ENCODE assay signal across 14 mouse cellular contexts in the genomic region with DNA sequence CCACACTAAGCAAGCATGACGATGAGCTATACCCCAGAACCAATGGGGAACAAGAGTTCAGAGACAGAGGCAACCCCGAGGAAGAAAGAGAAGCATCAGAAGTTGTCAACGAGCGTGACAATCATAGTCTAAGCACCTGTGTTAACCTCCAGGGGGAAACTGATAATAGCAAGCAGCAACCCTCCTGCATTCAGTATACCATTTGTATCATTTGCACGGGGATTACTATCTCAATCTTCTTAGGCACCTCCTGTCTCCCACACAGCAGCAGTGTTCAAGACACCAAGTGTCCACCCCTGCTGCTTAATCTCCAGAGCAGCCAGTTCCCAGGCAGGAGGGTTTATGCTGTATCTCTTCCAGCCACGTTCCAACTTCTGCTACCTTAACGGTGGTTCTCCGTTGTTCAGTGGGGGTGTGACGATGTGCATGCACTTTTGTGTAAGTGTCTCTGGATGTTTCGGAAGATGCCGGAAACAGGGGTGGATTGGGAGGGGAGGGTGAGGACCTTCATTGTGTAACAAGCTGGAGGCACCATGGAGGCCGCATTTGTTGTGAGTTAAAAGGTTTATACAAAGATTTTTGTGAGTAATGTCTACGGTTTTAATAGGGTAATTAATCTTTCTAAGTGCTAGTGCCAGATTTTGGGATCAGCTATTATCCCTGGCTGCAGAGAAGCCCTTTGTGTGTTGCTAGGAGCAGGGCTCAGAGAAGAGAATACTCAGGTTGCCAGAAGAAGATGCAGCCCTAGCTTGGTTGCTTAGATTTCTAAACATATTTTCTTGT.
DNase-seq lines count a peak whose midpoint lies in the region; ATAC-seq and TF ChIP-seq lines count a peak whose summit lies in the region.
"Had no signal": no experiment of that assay in that cellular context is flagged by ENCODE, and none has a peak within 500 bp of the region (broad histone marks: within the 10 kb centered on the region; RNA-seq: fewer than 3 reads in every experiment).

No protein-coding gene starts in this region.

- H3K4me3 ChIP-seq in forebrain, embryonic 12.5 days (replicated peaks): no peak overlapping the region
- no peak overlapping the region for H3K4me3 ChIP-seq in forebrain, embryonic 11.5 days (ENCODE audit: low read depth, low read length)
- no peak overlapping the region for H3K4me3 ChIP-seq in hindbrain, embryonic 12.5 days
- no peak overlapping the region for H3K4me3 ChIP-seq in midbrain, embryonic 11.5 days (ENCODE audit: low read depth, low read length)
- H3K4me3 ChIP-seq: erythroblast, embryonic 14.5 days; limb, embryonic 15.5 days had no signal

- H3K9ac ChIP-seq in forebrain, embryonic 12.5 days: no peak overlapping the region
- H3K9ac ChIP-seq in forebrain, embryonic 11.5 days (ENCODE audit: low read length): no peak overlapping the region
- no peak overlapping the region for H3K9ac ChIP-seq in hindbrain, embryonic 12.5 days
- no peak overlapping the region for H3K9ac ChIP-seq in midbrain, embryonic 11.5 days (ENCODE audit: low read length)
- H3K9ac ChIP-seq: limb, embryonic 15.5 days had no signal

- 35% methylated on average over 13 of the region's 13 CpGs for WGBS in forebrain, embryonic 12.5 days
- 34% methylated on average over 13 of the region's 13 CpGs for WGBS in forebrain, embryonic 11.5 days
- 34% methylated on average over 13 of the region's 13 CpGs for WGBS in hindbrain, embryonic 12.5 days
- WGBS in midbrain, embryonic 11.5 days: 24% methylated on average over 13 of the region's 13 CpGs

- H3K4me2 ChIP-seq in forebrain, embryonic 12.5 days: no peak overlapping the region
- H3K4me2 ChIP-seq in forebrain, embryonic 11.5 days (ENCODE audit: low read depth, low read length, severe bottlenecking): no peak overlapping the region
- peak overlapping the region; percentile 17; the same call in 1 of the 2 replicates for H3K4me2 ChIP-seq in hindbrain, embryonic 12.5 days (replicated peaks)
- no peak overlapping the region for H3K4me2 ChIP-seq in midbrain, embryonic 11.5 days
- H3K4me2 ChIP-seq: limb, embryonic 15.5 days had no signal

- ATAC-seq in forebrain, embryonic 12.5 days (ENCODE audit: low FRiP score): no peak
- ATAC-seq in forebrain, embryonic 11.5 days (replicated peaks; ENCODE audit: low FRiP score): no peak
- no peak for ATAC-seq in hindbrain, embryonic 12.5 days (ENCODE audit: low FRiP score)
- ATAC-seq in midbrain, embryonic 11.5 days (ENCODE audit: low FRiP score): 0 out of 2 replicates have a peak, but pooled peaks have one; percentile 30
- ATAC-seq in cerebellum, adult (ENCODE audit: insufficient number of reproducible peaks, low FRiP score, low TSS enrichment): no peak

- no peak for TF ChIP-seq POLR2A in brain, embryonic 14.5 days (IDR thresholded peaks at IDR 0.05; ENCODE audit: borderline replicate concordance, extremely low read depth, insufficient read depth, insufficient read length, poor library complexity, severe bottlenecking)

- H3K36me3 ChIP-seq in forebrain, embryonic 12.5 days (replicated peaks): no peaks in the 10 kb centered on the region
- no peaks in the 10 kb centered on the region for H3K36me3 ChIP-seq in forebrain, embryonic 11.5 days (ENCODE audit: control insufficient read depth, insufficient read depth, low read length)
- H3K36me3 ChIP-seq in hindbrain, embryonic 12.5 days: no peaks in the 10 kb centered on the region
- H3K36me3 ChIP-seq in midbrain, embryonic 11.5 days (ENCODE audit: control insufficient read depth, insufficient read depth, low read length): no peaks in the 10 kb centered on the region
- H3K36me3 ChIP-seq: limb, embryonic 15.5 days had no signal

- H3K27ac ChIP-seq in forebrain, embryonic 12.5 days: 0 out of 2 replicates have a peak overlapping the region, but pooled peaks have one; percentile 25
- H3K27ac ChIP-seq in forebrain, embryonic 11.5 days (ENCODE audit: low read depth, low read length): no peak overlapping the region
- 0 out of 2 replicates have a peak overlapping the region, but pooled peaks have one; percentile 23 for H3K27ac ChIP-seq in hindbrain, embryonic 12.5 days
- H3K27ac ChIP-seq in midbrain, embryonic 11.5 days (ENCODE audit: low read depth, low read length): no peak overlapping the region
- H3K27ac ChIP-seq: limb, embryonic 15.5 days had no signal

- no peaks in the 10 kb centered on the region for H3K9me3 ChIP-seq in forebrain, embryonic 12.5 days
- H3K9me3 ChIP-seq in forebrain, embryonic 11.5 days (ENCODE audit: control insufficient read depth, low read length): no peaks in the 10 kb centered on the region
- H3K9me3 ChIP-seq in hindbrain, embryonic 12.5 days (replicated peaks): no peaks in the 10 kb centered on the region
- no peaks in the 10 kb centered on the region for H3K9me3 ChIP-seq in midbrain, embryonic 11.5 days (ENCODE audit: control insufficient read depth, low read length)
- H3K9me3 ChIP-seq: limb, embryonic 15.5 days had no signal

- no peak for DNase-seq in forebrain, embryonic 11.5 days (ENCODE audit: low spot score)
- DNase-seq in brain, embryonic 14.5 days (ENCODE audit: low read depth): peak; percentile 68
- peak; percentile 87 for DNase-seq in midbrain, embryonic 11.5 days (ENCODE audit: low spot score, missing footprints)
- DNase-seq in cerebellum, adult 18-20 months: no peak
- DNase-seq in right cerebral cortex, adult 18-20 months: no peak
- DNase-seq: cerebellum, postnatal 14 days; gastrocnemius, postnatal 25 days; kidney, adult 8-10 months; lung, postnatal 14 days had no signal

- no peak for TF ChIP-seq CTCF in brain, embryonic 14.5 days (IDR thresholded peaks at IDR 0.05; ENCODE audit: borderline replicate concordance, extremely low read depth, insufficient read depth, insufficient read length)

- peaks cover 9% of the 10 kb centered on the region for H3K4me1 ChIP-seq in forebrain, embryonic 12.5 days
- H3K4me1 ChIP-seq in forebrain, embryonic 11.5 days (replicated peaks; ENCODE audit: control insufficient read depth, insufficient read depth, low read length): no peaks in the 10 kb centered on the region; the same call in none of the 2 replicates
- peaks cover 7% of the 10 kb centered on the region; the same call in 1 of the 2 replicates for H3K4me1 ChIP-seq in hindbrain, embryonic 12.5 days
- H3K4me1 ChIP-seq in midbrain, embryonic 11.5 days (ENCODE audit: control insufficient read depth, insufficient read depth, low read length): peaks cover 8% of the 10 kb centered on the region; the same call in 1 of the 2 replicates
- H3K4me1 ChIP-seq: limb, embryonic 15.5 days had no signal

- no peaks in the 10 kb centered on the region; the same call in 1 of the 2 replicates for H3K27me3 ChIP-seq in forebrain, embryonic 12.5 days
- no peaks in the 10 kb centered on the region for H3K27me3 ChIP-seq in forebrain, embryonic 11.5 days (ENCODE audit: control insufficient read depth, insufficient read depth, low read length)
- H3K27me3 ChIP-seq in hindbrain, embryonic 12.5 days: no peaks in the 10 kb centered on the region
- no peaks in the 10 kb centered on the region for H3K27me3 ChIP-seq in midbrain, embryonic 11.5 days (ENCODE audit: control insufficient read depth, insufficient read depth, low read length)
- H3K27me3 ChIP-seq: limb, embryonic 15.5 days had no signal

Comparison
In these comparisons a context has a peak if more than half of its experiments do, and no peak if none do; other contexts are left out.
1. H3K27ac ChIP-seq: peak in forebrain, embryonic 12.5 days (single experiment) and hindbrain, embryonic 12.5 days (single experiment); none in forebrain, embryonic 11.5 days (single experiment) and midbrain, embryonic 11.5 days (single experiment).
2. DNase-seq: peak in brain, embryonic 14.5 days (single experiment) and midbrain, embryonic 11.5 days (single experiment); none in forebrain, embryonic 11.5 days (single experiment), cerebellum, adult 18-20 months (0 of 2) and right cerebral cortex, adult 18-20 months (single experiment).